Mouse (Mus musculus) midbrain, embryonic 15.5 days (tissue): ENCODE measurements around the gene Hivep2. TPM values are rescaled to one million over a fixed set of nuclear protein-coding genes. Genes with fewer than 3 reads are reported as not detected.

Experiments
- ATAC-seq: fragments of 200-750 bp; cut with Nextera tagmentation; replicated peaks from 2 replicates; pipeline ENCODE4 v1.8.0; 2017; ENCODE audit warnings: moderate TSS enrichment
- H3K27ac ChIP-seq: fragments of 300-500 bp; sonication (generic); 2 replicates; pipeline ENCODE4 v1.5.1; 2015; ENCODE audit warnings: mild to moderate bottlenecking, inconsistent platforms
- H3K27me3 ChIP-seq: fragments of 300-500 bp; sonication (generic); replicated peaks from 2 replicates; pipeline ENCODE4 v1.6.1; 2015; ENCODE audit warnings: inconsistent platforms
- H3K36me3 ChIP-seq: fragments of 300-500 bp; sonication (generic); replicated peaks from 2 replicates; pipeline ENCODE4 v1.6.1; 2015; ENCODE audit warnings: inconsistent platforms
- H3K4me1 ChIP-seq: fragments of 300-500 bp; sonication (generic); 2 replicates; pipeline ENCODE4 v1.6.1; 2015; ENCODE audit warnings: inconsistent platforms
- H3K4me2 ChIP-seq: fragments of 300-500 bp; sonication (generic); 2 replicates; pipeline ENCODE4 v1.6.1; 2015; ENCODE audit warnings: inconsistent platforms, mild to moderate bottlenecking, moderate library complexity
- H3K4me3 ChIP-seq: fragments of 300-500 bp; sonication (generic); 2 replicates; pipeline ENCODE4 v1.5.1; 2015; ENCODE audit warnings: mild to moderate bottlenecking, inconsistent platforms
- H3K9ac ChIP-seq: fragments of 300-500 bp; sonication (generic); 2 replicates; pipeline ENCODE4 v1.6.1; 2015; ENCODE audit warnings: mild to moderate bottlenecking, inconsistent platforms
- H3K9me3 ChIP-seq: fragments of 300-500 bp; sonication (generic); 2 replicates; pipeline ENCODE4 v1.6.1; 2016; ENCODE audit warnings: inconsistent platforms
- WGBS: fragments of 180-500 bp; shearing (Covaris S2); methylation state at CpG from one replicate; pipeline ENCODE4 v1.1.7; 2015; ENCODE audit warnings: mixed read lengths; 5-methylcytosine and 5-hydroxymethylcytosine counted together
- polyA plus RNA-seq: library from polyadenylated mRNA; unstranded; fragments of >200 nt; fragmentation: Nextera tagmentation; extraction: Ambion mirVana; gene quantifications from 2 replicates; pipeline ENCODE4 v1.2.1, GENCODE M21; 2015

Hivep2 gene
- polyA plus RNA-seq, 1 experiment from 2014 or later: 12.0 TPM

DNA sequence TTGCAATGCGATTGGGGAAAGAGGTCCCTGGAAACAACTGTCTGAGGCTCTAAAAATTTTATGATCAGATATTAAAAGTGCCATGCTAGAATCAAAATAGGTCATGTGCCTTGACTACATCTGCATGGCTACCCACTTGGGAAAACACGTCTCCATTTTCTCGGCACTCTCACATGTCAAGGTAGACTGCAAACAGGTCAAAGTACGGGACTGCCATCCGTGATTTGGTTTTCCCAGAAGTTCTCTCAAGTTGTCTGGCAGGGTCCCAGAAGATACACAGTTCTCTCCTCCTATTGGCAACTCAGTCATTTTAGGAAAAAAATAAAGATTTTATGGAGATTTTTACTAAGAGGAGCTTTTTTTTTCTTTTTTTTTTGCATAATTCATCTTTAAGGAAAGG lies 153.3 kb downstream of the Hivep2 start:
- no peak overlapping the region for H3K4me3 ChIP-seq
- no peak overlapping the region for H3K9ac ChIP-seq
- no peaks in the 10 kb centered on the region for H3K9me3 ChIP-seq
- H3K27me3 ChIP-seq: no peaks in the 10 kb centered on the region
- WGBS: 95% methylated on average over 5 of the region's 5 CpGs
- ATAC-seq: no peak
- no peak overlapping the region for H3K27ac ChIP-seq
- no peaks in the 10 kb centered on the region for H3K36me3 ChIP-seq
- H3K4me2 ChIP-seq: no peak overlapping the region
- H3K4me1 ChIP-seq: no peaks in the 10 kb centered on the region

DNA sequence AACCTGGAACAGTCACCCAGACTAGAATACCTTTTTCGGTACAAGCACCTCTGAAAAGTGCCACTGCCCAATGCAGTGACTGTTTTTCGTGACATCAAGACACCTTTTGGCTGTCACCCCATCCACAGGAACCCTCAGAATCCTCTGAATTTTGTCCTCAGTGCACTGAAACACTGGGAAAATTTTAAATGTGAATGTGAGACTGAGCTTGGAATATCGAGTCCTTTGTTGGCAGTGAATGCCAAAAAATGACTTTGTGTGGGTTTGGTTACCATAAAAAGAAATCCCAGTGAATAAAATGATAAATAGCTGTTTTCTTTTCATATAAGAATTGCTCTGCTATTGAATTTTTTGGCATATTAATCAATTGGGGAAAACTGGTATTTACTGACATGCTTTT lies 154.6 kb downstream of the Hivep2 start:
- no peak for ATAC-seq
- Histone ChIP-seq H3K4me2 (no peak overlapping the region), H3K4me1 (no peaks in the 10 kb centered on the region), H3K27me3 (no peaks in the 10 kb centered on the region), H3K36me3 (no peaks in the 10 kb centered on the region), H3K9me3 (no peaks in the 10 kb centered on the region), H3K4me3 (no peak overlapping the region), H3K27ac (no peak overlapping the region), H3K9ac (no peak overlapping the region)
- 93% methylated on average over 3 of the region's 3 CpGs for WGBS

DNA sequence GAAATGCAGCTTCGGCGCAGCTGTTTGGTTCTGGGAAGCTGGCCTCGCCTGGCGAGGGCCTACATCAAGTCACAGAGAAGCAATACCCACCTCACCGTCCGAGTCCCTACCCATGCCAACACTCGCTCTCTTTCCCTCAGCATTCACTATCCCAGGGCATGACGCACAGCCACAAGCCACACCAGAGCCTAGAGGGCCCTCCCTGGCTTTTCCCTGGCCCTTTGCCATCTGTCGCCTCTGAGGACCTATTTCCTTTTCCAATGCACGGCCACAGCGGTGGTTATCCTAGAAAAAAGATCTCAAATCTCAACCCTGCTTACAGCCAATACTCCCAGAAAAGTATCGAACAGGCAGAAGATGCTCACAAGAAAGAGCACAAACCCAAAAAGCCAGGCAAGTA lies 162.0 kb downstream of the Hivep2 start:
- no peaks in the 10 kb centered on the region for H3K27me3 ChIP-seq
- H3K27ac ChIP-seq: no peak overlapping the region
- no peak overlapping the region for H3K4me3 ChIP-seq
- no peaks in the 10 kb centered on the region for H3K4me1 ChIP-seq
- no peak overlapping the region for H3K4me2 ChIP-seq
- no peaks in the 10 kb centered on the region for H3K9me3 ChIP-seq
- 95% methylated on average over 12 of the region's 12 CpGs for WGBS
- ATAC-seq: no peak
- H3K36me3 ChIP-seq: peaks cover 10% of the 10 kb centered on the region; the same call in 1 of the 2 replicates
- no peak overlapping the region for H3K9ac ChIP-seq

DNA sequence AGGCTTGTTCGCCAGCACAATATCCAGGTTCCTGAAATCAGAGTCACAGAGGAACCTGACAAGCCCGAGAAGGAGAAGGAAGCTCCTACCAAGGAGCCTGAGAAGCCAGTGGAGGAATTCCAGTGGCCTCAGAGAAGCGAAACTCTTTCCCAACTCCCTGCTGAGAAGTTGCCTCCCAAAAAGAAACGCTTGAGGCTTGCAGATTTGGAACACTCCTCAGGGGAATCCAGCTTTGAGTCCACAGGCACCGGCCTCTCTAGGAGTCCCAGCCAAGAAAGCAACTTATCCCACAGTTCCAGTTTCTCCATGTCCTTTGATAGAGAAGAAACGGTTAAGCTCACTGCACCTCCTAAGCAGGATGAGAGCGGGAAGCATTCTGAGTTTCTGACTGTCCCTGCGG lies 164.4 kb downstream of the Hivep2 start:
- H3K4me3 ChIP-seq: no peak overlapping the region
- no peaks in the 10 kb centered on the region for H3K27me3 ChIP-seq
- H3K4me2 ChIP-seq: no peak overlapping the region
- H3K27ac ChIP-seq: no peak overlapping the region
- no peaks in the 10 kb centered on the region for H3K9me3 ChIP-seq
- 68% methylated on average over 8 of the region's 8 CpGs for WGBS
- no peak overlapping the region for H3K9ac ChIP-seq
- no peaks in the 10 kb centered on the region for H3K4me1 ChIP-seq
- H3K36me3 ChIP-seq: peaks cover 10% of the 10 kb centered on the region; the same call in 1 of the 2 replicates
- no peak for ATAC-seq

DNA sequence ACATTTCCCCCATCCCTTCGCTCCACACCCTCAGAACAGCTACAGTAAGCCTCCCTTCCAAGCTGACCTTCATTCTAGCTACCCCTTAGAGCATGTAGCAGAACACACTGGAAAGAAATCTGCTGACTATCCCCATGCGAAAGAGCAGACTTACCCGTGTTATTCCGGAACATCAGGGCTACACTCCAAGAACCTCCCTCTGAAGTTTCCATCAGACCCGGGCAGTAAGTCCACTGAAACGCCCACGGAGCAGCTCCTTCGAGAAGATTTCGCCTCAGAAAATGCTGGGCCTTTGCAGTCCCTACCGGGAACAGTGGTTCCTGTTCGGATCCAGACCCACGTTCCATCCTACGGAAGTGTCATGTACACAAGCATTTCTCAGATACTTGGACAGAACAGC lies 165.4 kb downstream of the Hivep2 start:
- H3K4me2 ChIP-seq: no peak overlapping the region
- H3K9ac ChIP-seq: no peak overlapping the region
- H3K4me3 ChIP-seq: no peak overlapping the region
- H3K27ac ChIP-seq: no peak overlapping the region
- H3K4me1 ChIP-seq: no peaks in the 10 kb centered on the region
- no peak for ATAC-seq
- 94% methylated on average over 13 of the region's 13 CpGs for WGBS
- H3K9me3 ChIP-seq: no peaks in the 10 kb centered on the region
- H3K27me3 ChIP-seq: no peaks in the 10 kb centered on the region
- H3K36me3 ChIP-seq: peaks cover 10% of the 10 kb centered on the region; the same call in 1 of the 2 replicates

DNA sequence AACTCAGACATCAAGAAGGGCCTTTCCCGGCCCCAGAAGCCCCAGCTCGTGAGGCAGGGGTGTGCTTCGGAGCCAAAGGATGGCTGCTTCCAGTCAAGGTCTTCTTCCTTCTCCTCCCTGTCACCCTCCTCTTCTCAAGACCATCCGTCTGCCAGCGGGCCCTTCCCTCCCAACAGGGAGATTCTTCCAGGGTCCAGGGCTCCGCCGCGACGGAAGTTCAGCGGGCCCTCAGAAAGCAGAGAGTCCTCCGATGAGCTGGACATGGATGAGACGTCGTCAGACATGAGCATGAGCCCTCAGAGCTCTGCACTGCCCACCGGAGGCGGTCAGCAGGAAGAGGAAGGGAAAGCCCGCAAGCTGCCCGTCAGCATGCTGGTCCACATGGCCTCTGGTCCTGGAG lies 166.2 kb downstream of the Hivep2 start:
- Histone ChIP-seq H3K9me3 (no peaks in the 10 kb centered on the region), H3K9ac (no peak overlapping the region), H3K27me3 (no peaks in the 10 kb centered on the region), H3K4me2 (no peak overlapping the region), H3K4me1 (no peaks in the 10 kb centered on the region), H3K27ac (no peak overlapping the region), H3K36me3 (peaks cover 14% of the 10 kb centered on the region; the same call in 1 of the 2 replicates), H3K4me3 (no peak overlapping the region)
- 91% methylated on average over 17 of the region's 17 CpGs for WGBS
- ATAC-seq: no peak

DNA sequence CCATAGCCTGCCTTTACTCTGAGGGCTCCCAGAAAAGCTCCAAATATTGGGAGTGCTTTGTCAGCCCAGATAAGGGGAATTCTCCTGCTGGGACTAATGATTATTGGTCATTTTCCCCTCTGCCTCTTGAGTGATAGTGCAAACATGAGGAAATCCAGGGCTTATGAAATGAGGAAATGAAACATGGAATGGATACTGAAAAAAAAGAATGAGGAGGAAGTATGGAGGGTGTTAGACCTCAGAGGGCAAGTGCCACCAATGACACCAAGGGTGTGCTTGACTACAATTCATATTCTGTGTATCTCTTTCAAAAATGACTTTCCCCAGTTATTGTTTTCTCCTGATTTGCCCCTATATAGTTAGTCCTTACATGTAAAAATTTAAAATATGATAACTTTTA lies 167.1 kb downstream of the Hivep2 start:
- Histone ChIP-seq H3K9me3 (no peaks in the 10 kb centered on the region), H3K36me3 (peaks cover 14% of the 10 kb centered on the region; the same call in 1 of the 2 replicates), H3K9ac (no peak overlapping the region), H3K4me2 (no peak overlapping the region), H3K27me3 (no peaks in the 10 kb centered on the region), H3K27ac (no peak overlapping the region), H3K4me3 (no peak overlapping the region), H3K4me1 (no peaks in the 10 kb centered on the region)
- ATAC-seq: no peak

DNA sequence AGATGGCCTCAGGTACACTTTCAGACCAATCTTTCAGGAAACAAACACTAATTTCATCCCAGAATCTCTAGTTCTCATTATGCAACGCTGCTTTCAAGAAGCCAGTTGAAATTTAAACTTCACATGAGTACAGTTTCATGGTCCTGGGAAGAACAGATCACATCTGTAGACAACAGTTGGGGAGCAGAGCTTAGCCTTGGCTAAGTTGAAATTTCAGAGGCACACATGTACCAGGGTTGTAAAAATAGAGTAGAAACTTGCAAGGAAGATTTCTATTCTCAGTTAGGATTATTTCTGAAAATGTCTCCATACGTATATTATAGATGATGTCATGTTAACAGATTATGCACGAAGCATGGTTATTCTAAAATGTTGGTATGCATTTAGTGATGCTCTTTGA lies 172.8 kb downstream of the Hivep2 start:
- WGBS: 91% methylated on average over 3 of the region's 3 CpGs

DNA sequence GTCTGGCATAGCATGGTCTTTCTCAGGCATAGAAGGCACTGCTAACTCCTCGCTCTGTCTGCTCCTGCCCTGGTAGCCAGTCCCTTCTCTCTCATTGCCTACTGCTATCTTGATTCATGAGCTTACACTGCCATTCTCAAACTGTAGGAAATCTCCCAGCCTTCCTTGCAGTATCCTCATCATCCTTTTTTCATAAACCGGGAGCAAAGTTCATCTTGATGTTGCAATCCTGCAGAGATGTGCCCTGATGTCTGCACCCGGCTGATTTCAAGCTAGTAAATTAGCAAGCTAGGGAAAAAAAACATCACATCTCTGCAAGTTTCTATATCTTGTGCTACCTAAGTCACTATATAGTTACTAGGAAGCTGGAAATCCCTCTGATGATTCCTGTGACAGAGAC lies 179.0 kb downstream of the Hivep2 start:
- no peak for ATAC-seq
- Histone ChIP-seq H3K4me1 (no peaks in the 10 kb centered on the region), H3K27me3 (no peaks in the 10 kb centered on the region), H3K4me3 (no peak overlapping the region), H3K9ac (no peak overlapping the region), H3K36me3 (peaks cover 10% of the 10 kb centered on the region), H3K27ac (no peak overlapping the region), H3K4me2 (no peak overlapping the region), H3K9me3 (no peaks in the 10 kb centered on the region)
- WGBS: 94% methylated on average over 3 of the region's 3 CpGs

More for the DNA sequence above, 172.8 kb downstream of the Hivep2 start:
- Histone ChIP-seq H3K4me1 (no peaks in the 10 kb centered on the region), H3K4me2 (no peak overlapping the region), H3K4me3 (no peak overlapping the region), H3K36me3 (peaks cover 4% of the 10 kb centered on the region; the same call in 1 of the 2 replicates), H3K27me3 (no peaks in the 10 kb centered on the region), H3K27ac (no peak overlapping the region), H3K9me3 (no peaks in the 10 kb centered on the region), H3K9ac (no peak overlapping the region)
- ATAC-seq: no peak

DNA sequence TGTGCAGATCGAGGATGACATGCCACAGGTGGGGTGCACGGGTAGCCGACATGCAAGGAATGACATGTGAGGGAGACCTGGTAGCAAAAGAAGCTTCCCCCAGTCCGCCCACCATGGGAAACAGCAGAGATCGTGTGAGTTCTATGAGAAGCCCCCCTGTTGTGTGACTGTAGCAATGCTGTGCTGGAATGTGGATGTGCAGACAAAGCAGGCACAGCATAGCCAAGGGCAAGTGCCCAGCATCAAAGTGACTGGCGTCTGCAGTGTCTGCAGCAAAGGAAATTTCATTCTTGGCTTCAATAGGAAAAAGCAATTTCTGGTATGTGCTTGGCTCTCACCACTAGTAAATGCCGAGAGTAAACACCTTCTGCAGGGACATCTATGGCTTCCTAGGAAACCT lies 199.0 kb downstream of the Hivep2 start:
- ATAC-seq: peak; percentile 72; the same call in 1 of the 2 replicates
- Histone ChIP-seq H3K27ac (no peak overlapping the region), H3K36me3 (no peaks in the 10 kb centered on the region), H3K27me3 (no peaks in the 10 kb centered on the region), H3K4me3 (no peak overlapping the region), H3K9ac (no peak overlapping the region), H3K4me2 (0 out of 2 replicates have a peak overlapping the region, but pooled peaks have one; percentile 8), H3K9me3 (no peaks in the 10 kb centered on the region), H3K4me1 (no peaks in the 10 kb centered on the region)
- 48% methylated on average over 7 of the region's 7 CpGs for WGBS

DNA sequence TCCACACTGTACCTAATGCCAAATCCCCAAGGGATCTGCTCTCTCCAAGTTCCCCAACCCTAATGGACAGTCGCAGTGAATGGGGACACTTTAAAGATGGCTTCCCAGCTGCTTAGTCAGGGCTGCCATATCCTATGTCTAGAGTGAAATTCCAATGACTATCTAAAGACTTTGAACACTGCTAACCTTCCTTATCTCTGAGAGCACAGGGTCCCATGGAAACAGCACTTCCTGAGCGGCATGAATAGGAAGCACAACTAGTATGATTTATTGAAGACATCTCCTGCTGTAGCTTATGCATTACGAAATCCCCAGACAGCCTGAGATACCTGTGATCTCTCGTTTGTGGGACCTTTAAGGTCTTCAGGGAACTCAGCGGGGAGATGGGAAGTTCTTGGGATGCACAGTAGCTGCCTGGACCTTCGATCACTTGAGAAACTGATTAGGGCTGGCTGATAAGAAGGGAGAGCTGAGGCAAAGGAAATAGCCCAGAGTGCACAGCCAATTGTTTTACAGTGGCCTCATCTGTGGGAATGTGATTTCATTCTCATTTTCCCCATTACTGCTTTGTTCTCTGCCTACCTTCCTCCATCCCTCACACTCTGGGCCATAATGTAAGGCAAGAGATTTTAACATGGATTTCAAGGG lies 202.4 kb downstream of the Hivep2 start:
- H3K9ac ChIP-seq: no peak overlapping the region
- H3K9me3 ChIP-seq: no peaks in the 10 kb centered on the region
- H3K4me3 ChIP-seq: no peak overlapping the region
- no peaks in the 10 kb centered on the region for H3K36me3 ChIP-seq
- H3K4me2 ChIP-seq: no peak overlapping the region
- H3K27ac ChIP-seq: no peak overlapping the region
- no peaks in the 10 kb centered on the region for H3K4me1 ChIP-seq
- WGBS: 80% methylated on average over 6 of the region's 6 CpGs
- H3K27me3 ChIP-seq: no peaks in the 10 kb centered on the region
- no peak for ATAC-seq

DNA sequence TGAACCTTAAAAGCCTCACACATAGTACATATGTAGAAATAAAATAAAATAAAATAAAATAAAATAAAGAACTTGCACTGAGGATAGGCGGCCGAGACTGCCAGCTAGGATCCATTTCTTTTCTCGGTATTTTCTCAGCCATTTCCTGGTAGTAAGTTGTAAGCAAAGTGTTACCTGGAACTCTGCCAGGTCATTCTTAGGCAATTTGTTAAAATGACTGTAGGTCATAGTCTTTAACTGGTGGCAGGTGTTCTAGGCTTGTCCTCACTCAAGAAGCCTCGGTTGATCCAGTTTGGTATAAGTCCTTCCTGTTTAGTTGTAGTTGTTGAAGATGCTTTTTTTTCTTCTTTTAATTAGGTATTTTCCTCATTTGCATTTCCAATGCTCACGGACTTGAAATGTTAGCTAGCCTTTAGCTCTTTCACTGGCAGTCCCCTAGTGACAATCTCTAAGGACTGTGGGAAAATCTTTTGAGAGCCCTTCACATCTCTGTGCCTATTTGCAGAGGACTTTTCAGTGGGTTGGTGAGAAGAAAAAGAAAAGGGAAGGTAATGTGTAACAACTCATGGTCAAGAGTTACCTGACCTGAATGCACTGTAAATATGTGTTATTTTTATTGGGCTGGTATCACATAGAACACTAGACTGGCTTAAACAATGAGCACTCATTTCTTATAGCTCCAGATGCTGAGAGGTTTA lies 203.1 kb downstream of the Hivep2 start:
- 70% methylated on average over 5 of the region's 5 CpGs for WGBS
- ATAC-seq: no peak

DNA sequence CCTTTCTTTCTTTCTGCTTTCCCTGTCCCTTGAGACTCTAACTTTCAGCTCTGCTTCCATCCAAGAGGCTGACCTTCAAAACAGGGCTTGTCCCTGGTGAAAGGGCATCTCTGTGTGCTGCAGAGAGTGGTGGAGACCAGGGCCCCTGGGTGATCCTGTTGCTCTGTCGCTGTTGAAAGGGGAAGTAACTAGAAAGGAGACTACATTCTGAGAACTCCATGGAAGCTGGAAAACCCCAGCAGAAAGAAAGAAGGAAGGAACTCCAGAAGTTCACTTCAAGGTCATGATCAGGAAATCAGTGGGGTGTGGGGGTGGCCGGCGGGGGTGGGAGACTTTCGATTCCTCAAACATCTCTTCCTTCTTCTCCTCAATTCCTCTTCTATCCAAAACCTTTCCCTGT lies 208.2 kb downstream of the Hivep2 start:
- Histone ChIP-seq H3K36me3 (no peaks in the 10 kb centered on the region), H3K27ac (no peak overlapping the region), H3K4me3 (no peak overlapping the region), H3K4me2 (no peak overlapping the region), H3K4me1 (no peaks in the 10 kb centered on the region), H3K9me3 (no peaks in the 10 kb centered on the region), H3K9ac (no peak overlapping the region), H3K27me3 (no peaks in the 10 kb centered on the region)
- whole genome bisulfite sequencing: 83% methylated on average over 4 of the region's 4 CpGs
- no peak for ATAC-seq

More for the DNA sequence above, 203.1 kb downstream of the Hivep2 start:
- no peaks in the 10 kb centered on the region for H3K36me3 ChIP-seq
- no peaks in the 10 kb centered on the region for H3K9me3 ChIP-seq
- H3K27me3 ChIP-seq: no peaks in the 10 kb centered on the region
- H3K4me2 ChIP-seq: no peak overlapping the region
- no peak overlapping the region for H3K9ac ChIP-seq
- H3K27ac ChIP-seq: no peak overlapping the region
- H3K4me1 ChIP-seq: no peaks in the 10 kb centered on the region
- no peak overlapping the region for H3K4me3 ChIP-seq
